Mouse (Mus musculus): Measurements from ENCODE around the gene Cd247. TPM values are rescaled to one million over a fixed set of nuclear protein-coding genes. Genes with fewer than 3 reads are reported as not detected.

Gene Cd247
- polyA plus RNA-seq, 1 experiment from 2014 or later, result 1.6 TPM

DNA sequence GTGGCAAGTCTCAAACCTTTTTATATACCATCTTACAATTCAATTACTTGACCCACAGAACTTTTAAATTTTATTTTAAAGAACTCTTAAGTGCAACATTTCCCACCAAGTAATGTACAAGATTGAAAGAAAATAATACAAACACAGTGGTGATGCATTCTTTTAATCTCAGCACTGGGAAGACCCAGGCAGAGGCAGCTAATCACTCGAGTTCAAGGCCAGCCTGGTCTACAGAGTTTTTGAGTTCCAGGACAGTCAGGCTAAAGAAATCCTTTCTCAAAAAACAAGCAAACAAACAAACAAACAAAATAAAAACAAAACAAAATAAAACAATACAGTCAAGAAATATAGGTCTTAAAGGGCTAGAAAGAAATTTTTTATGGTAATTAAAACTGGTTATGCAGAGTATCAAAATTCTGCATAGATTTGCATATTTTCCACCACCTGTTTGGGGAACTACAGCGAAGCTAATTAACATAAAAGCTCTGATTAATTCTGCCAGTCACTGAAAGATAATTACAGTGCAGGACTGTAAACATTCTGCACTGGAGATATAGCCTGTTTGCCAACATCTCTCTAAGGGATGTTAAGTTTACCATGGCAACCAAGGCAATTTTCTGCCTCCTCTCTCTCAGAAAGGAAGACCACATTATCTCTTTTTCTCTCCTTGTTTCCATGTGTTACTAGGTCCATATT, 125.4 kb downstream of the Cd247 start:
- Histone ChIP-seq H3K27ac (replicated peaks) (no peak overlapping the region), H3K27me3 (ENCODE audit: low read depth, poor library complexity, severe bottlenecking) (no peaks in the 10 kb centered on the region), H3K4me3 (no peak overlapping the region), H3K9me3 (replicated peaks) (no peaks in the 10 kb centered on the region), H3K36me3 (peaks cover 45% of the 10 kb centered on the region), H3K4me1 (no peaks in the 10 kb centered on the region; the same call in 1 of the 2 replicates)
- WGBS, result 82% methylated on average over 2 of the region's 2 CpGs
- no peak for DNase-seq (ENCODE audit: low spot score)

DNA sequence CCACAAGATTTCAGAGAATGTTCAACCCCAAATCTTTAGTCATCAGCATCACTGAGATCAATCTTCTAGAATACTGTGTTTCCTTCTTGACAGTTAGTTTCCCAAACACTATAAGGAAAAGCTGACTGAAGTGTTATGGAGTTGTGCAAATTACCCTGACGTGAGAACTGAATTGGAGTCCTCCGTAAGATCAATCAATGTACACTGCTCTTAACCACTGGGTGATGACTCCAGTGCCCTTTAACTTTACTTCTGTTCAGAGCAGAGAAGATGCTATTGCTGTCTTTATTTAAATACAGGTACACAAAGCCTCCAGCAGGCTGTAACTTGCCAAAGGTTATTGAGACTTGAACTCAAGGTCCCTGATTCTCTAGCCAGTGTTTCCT, 125.9 kb downstream of the Cd247 start:
- WGBS, result 82% methylated on average over 2 of the region's 2 CpGs
- peaks cover 40% of the 10 kb centered on the region for H3K36me3 ChIP-seq
- H3K9me3 ChIP-seq (replicated peaks), result no peaks in the 10 kb centered on the region
- H3K27ac ChIP-seq (replicated peaks), result no peak overlapping the region
- no peak for DNase-seq (ENCODE audit: low spot score)
- H3K4me1 ChIP-seq, result no peaks in the 10 kb centered on the region; the same call in 1 of the 2 replicates
- H3K4me3 ChIP-seq, result no peak overlapping the region
- H3K27me3 ChIP-seq (ENCODE audit: low read depth, poor library complexity, severe bottlenecking), result no peaks in the 10 kb centered on the region

DNA sequence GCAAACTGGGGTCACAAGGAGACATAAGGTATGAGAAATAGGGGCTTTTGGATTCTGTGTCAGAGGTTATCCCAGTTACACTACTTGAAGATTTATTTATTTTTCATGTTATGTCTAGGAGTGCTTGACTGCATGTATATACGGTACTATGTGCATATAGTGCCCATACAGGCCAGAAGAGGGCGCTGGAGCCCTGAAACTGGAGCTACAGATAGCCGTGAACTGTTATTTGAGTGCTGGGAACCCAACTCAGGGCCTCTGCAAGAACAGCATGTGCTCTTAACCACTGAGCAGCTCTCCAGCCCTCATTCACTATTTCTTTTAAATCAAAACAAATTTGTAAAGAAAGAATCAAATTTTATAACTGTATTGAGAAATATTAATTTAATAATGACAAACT, 132.5 kb downstream of the Cd247 start:
- Histone ChIP-seq H3K9me3 (replicated peaks) (no peaks in the 10 kb centered on the region), H3K27ac (replicated peaks) (no peak overlapping the region), H3K4me3 (no peak overlapping the region), H3K36me3 (peaks cover 14% of the 10 kb centered on the region), H3K27me3 (ENCODE audit: low read depth, poor library complexity, severe bottlenecking) (no peaks in the 10 kb centered on the region), H3K4me1 (no peaks in the 10 kb centered on the region)
- no peak for DNase-seq (ENCODE audit: low spot score)
- WGBS, result 75% methylated on average over 3 of the region's 3 CpGs

- Histone ChIP-seq H3K4me3 (no peak overlapping the region), H3K36me3 (no peaks in the 10 kb centered on the region)
- DNase-seq (ENCODE audit: low spot score), result no peak
These were observed 134.0 kb downstream of the Cd247 start for GRCm38 (mm10) chr1:165922488-165922887.

DNA sequence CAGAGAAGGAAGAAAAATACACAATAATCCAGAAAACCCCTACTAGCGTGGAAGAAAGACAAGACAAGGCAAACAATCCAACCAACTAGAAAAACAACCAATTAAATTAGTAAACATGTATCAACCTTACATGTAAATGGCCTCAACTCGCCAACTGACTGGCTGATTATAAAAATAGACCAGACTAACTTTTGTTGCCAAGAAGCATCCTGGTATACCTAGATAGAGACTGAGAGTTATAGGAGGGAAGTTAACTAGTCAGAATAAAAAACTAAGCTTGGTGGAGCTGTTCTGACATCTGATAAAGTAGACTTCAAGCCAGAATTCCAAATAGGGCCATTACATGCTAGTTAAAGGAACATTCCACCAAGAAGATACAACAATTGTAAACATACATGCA, 136.7 kb downstream of the Cd247 start:
- no peaks in the 10 kb centered on the region for H3K4me1 ChIP-seq
- no peak overlapping the region for H3K27ac ChIP-seq (replicated peaks)
- no peak for DNase-seq (ENCODE audit: low spot score)
- H3K36me3 ChIP-seq, result no peaks in the 10 kb centered on the region
- H3K4me3 ChIP-seq, result no peak overlapping the region
- 85% methylated on average over 2 of the region's 2 CpGs for WGBS
- H3K27me3 ChIP-seq (ENCODE audit: low read depth, poor library complexity, severe bottlenecking), result no peaks in the 10 kb centered on the region
- no peaks in the 10 kb centered on the region for H3K9me3 ChIP-seq (replicated peaks)

More at GRCm38 (mm10) chr1:165922488-165922887, 134.0 kb downstream of the Cd247 start:
- Histone ChIP-seq H3K27me3 (ENCODE audit: low read depth, poor library complexity, severe bottlenecking) (no peaks in the 10 kb centered on the region), H3K4me1 (no peaks in the 10 kb centered on the region), H3K27ac (replicated peaks) (no peak overlapping the region), H3K9me3 (replicated peaks) (no peaks in the 10 kb centered on the region)
- WGBS, result 94% methylated on average over 1 of the region's 1 CpGs

Other genes starting within 250 kb of the Cd247 start
- 134 TPM in 2 replicates for gene Mpzl1, start 154.1 kb upstream of the Cd247 start, polyA plus RNA-seq (2016; fragmentation: Nextera tagmentation; extraction: Ambion mirVana)
- 8.6 and 8.7 TPM in 2 replicates for gene Rcsd1, start 78.9 kb upstream of the Cd247 start, polyA plus RNA-seq (2016; fragmentation: Nextera tagmentation; extraction: Ambion mirVana)
- gene Creg1, start 24.9 kb upstream of the Cd247 start, polyA plus RNA-seq (2016; fragmentation: Nextera tagmentation; extraction: Ambion mirVana), result 31.7 and 36.1 TPM in 2 replicates
- 28.0 and 31.2 TPM in 2 replicates for gene Pou2f1, start 214.0 kb downstream of the Cd247 start, polyA plus RNA-seq (2016; fragmentation: Nextera tagmentation; extraction: Ambion mirVana)